Mouse (Mus musculus) bone marrow macrophage, adult 2 months (primary cell): ENCODE measurements around the gene C2cd2l.

Experiments used
- CTCF ChIP-seq: IDR thresholded peaks from 2 replicates; pipeline ENCODE4 v1.5.1; 2012; ENCODE audit warnings: low read depth, mild to moderate bottlenecking, low read length, moderate library complexity
- POLR2A ChIP-seq: IDR thresholded peaks from 2 replicates; pipeline ENCODE4 v1.6.1; 2012; ENCODE audit warnings: mild to moderate bottlenecking, low read depth, low read length, borderline replicate concordance

- TF ChIP-seq CTCF (no peak), POLR2A (no peak)
These were observed 789 bp downstream of the C2cd2l start for GRCm38 (mm10) chr9:44319105-44319886.
